ENCODE assay signal across 8 mouse cellular contexts in the genomic region with DNA sequence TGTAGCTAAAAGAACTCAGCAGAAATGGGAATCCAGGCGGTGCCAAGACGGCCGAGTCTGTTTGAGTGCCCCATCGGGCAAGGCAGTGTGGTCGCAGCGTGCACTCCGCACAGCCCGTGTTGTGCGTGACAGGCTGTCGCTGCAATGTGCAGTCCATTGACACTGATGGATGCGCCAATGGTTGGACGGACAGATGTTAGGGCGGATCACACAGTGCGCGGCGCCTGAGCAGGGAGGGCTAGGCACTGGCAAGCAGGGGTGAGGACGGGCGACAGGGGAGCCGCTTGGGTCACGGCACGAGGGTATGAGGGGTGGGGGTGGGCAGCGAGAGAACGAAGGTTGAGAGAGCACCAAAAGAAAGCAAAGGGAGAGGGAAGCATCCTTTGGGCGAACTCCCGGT. TPM values are rescaled to one million over a fixed set of nuclear protein-coding genes. Genes with fewer than 3 reads are reported as not detected.
DNase-seq lines count a peak whose midpoint lies in the region; ATAC-seq and TF ChIP-seq lines count a peak whose summit lies in the region.

No protein-coding gene starts in this region.

- TF ChIP-seq CTCF in lung, adult 2 months (IDR thresholded peaks at IDR 0.05; ENCODE audit: insufficient read depth, low read length), result no peak

- peak overlapping the region; percentile 84 for H3K9ac ChIP-seq in neural tube, embryonic 15.5 days (replicated peaks)

- peak overlapping the region; percentile 92 for H3K27ac ChIP-seq in forebrain, embryonic 10.5 days
- H3K27ac ChIP-seq in limb, embryonic 10.5 days, result peak overlapping the region; percentile 94
- H3K27ac ChIP-seq in neural tube, embryonic 15.5 days (replicated peaks), result peak overlapping the region; percentile 96

- H3K27me3 ChIP-seq in forebrain, embryonic 10.5 days (ENCODE audit: poor library complexity, severe bottlenecking), result peaks cover 78% of the 10 kb centered on the region
- peaks cover 56% of the 10 kb centered on the region for H3K27me3 ChIP-seq in limb, embryonic 10.5 days (ENCODE audit: low read depth, poor library complexity, severe bottlenecking)
- H3K27me3 ChIP-seq in neural tube, embryonic 15.5 days (replicated peaks), result peaks cover 16% of the 10 kb centered on the region

- TF ChIP-seq POLR2A in lung, adult 2 months (IDR thresholded peaks at IDR 0.05; ENCODE audit: borderline replicate concordance, extremely low read depth, low read depth, low read length), result no peak

- no peaks in the 10 kb centered on the region for H3K9me3 ChIP-seq in forebrain, embryonic 10.5 days
- H3K9me3 ChIP-seq in limb, embryonic 10.5 days (replicated peaks), result no peaks in the 10 kb centered on the region
- H3K9me3 ChIP-seq in neural tube, embryonic 15.5 days (replicated peaks), result no peaks in the 10 kb centered on the region

- no peak for ATAC-seq in neural tube, embryonic 15.5 days (ENCODE audit: low FRiP score)

- no peak for DNase-seq in lung, adult 2 months
- DNase-seq in lung, postnatal 4 days, result no peak
- DNase-seq in forebrain, embryonic 10.5 days (ENCODE audit: extremely low spot score, low spot score), result peak; percentile 52
- peak; percentile 66 for DNase-seq in limb, embryonic 10.5 days (ENCODE audit: low spot score)
- DNase-seq in right cerebral cortex, postnatal 10 days (ENCODE audit: low spot score in 2 of 2), result no peak
- no peak for DNase-seq in frontal cortex, postnatal 25 days (ENCODE audit: low spot score in 2 of 2)
- no peak for DNase-seq in right cerebral cortex, adult 2 months (ENCODE audit: low spot score in 2 of 2)

- H3K4me3 ChIP-seq in lung, adult 2 months (replicated peaks; ENCODE audit: extremely low read depth, low read depth, low read length), result peak overlapping the region; percentile 95
- peak overlapping the region; percentile 87 for H3K4me3 ChIP-seq in forebrain, embryonic 10.5 days
- H3K4me3 ChIP-seq in limb, embryonic 10.5 days, result peak overlapping the region; percentile 87
- H3K4me3 ChIP-seq in neural tube, embryonic 15.5 days (replicated peaks), result peak overlapping the region; percentile 85

- WGBS in lung, adult 2 months, result 14% methylated on average over 25 of the region's 25 CpGs
- WGBS in forebrain, embryonic 10.5 days, result under 1% methylated on average over 25 of the region's 25 CpGs
- whole genome bisulfite sequencing in limb, embryonic 10.5 days, result under 1% methylated on average over 25 of the region's 25 CpGs
- WGBS in neural tube, embryonic 15.5 days, result 1% methylated on average over 25 of the region's 25 CpGs

- H3K4me1 ChIP-seq in lung, adult 2 months (ENCODE audit: control insufficient read depth, insufficient read depth, low read length), result peaks cover 7% of the 10 kb centered on the region
- peaks cover 65% of the 10 kb centered on the region for H3K4me1 ChIP-seq in forebrain, embryonic 10.5 days
- H3K4me1 ChIP-seq in limb, embryonic 10.5 days, result peaks cover 68% of the 10 kb centered on the region
- peaks cover 60% of the 10 kb centered on the region for H3K4me1 ChIP-seq in neural tube, embryonic 15.5 days

- peak overlapping the region; percentile 96 for H3K4me2 ChIP-seq in neural tube, embryonic 15.5 days

- H3K36me3 ChIP-seq in forebrain, embryonic 10.5 days (replicated peaks), result no peaks in the 10 kb centered on the region
- no peaks in the 10 kb centered on the region for H3K36me3 ChIP-seq in limb, embryonic 10.5 days
- H3K36me3 ChIP-seq in neural tube, embryonic 15.5 days, result no peaks in the 10 kb centered on the region

RNA-seq across cellular contexts. Expression of gene Tshz3, which starts 2.6 kb away (rescaled TPM):
- polyA plus RNA-seq in lung, adult 2 months (2012; rRNA removed), result 3.2 and 5.1 TPM in 2 replicates
- polyA plus RNA-seq in forebrain, embryonic 10.5 days (2016; fragmentation: Nextera tagmentation; extraction: Ambion mirVana), result 3.5 and 4.5 TPM in 2 replicates
- 9.2 and 10.6 TPM in 2 replicates for polyA plus RNA-seq in limb, embryonic 10.5 days (2016; fragmentation: Nextera tagmentation; extraction: Ambion mirVana)
- 56.8 and 62.7 TPM in 2 replicates for polyA plus RNA-seq in neural tube, embryonic 15.5 days (2015; fragmentation: Nextera tagmentation; extraction: Ambion mirVana)

Comparison
In these comparisons a context has a peak if more than half of its experiments do, and no peak if none do; other contexts are left out.
1. DNase-seq: peak in forebrain, embryonic 10.5 days (single experiment) and limb, embryonic 10.5 days (single experiment); none in lung, adult 2 months (single experiment), lung, postnatal 4 days (0 of 2), right cerebral cortex, postnatal 10 days (0 of 2), frontal cortex, postnatal 25 days (0 of 2) and right cerebral cortex, adult 2 months (0 of 2).
2. Peak in every context shown above with its lines, with median percentiles within 50 percentile points of each other: H3K4me3 ChIP-seq and H3K27ac ChIP-seq.